Mouse (Mus musculus): ENCODE measurements around the gene Pard3b.

Gene Pard3b

DNA sequence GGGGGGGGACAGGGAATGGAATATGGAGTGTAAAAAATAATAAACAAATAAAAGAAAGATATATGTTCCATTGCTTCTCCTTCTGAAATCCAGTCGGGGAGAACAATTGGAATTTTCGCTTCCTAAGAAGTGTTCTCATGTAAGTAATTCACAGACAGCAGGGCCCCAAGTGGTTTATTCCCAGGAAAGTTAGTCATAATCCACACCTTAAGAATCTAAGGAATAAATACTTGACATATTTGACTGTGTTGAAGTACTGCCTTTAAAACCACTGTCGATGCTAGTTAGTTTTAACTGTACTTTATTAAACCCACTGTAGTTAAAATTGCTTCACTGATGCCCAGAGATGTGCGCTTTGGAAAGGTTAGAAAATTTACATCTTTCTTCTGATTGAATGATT, 442.5 kb downstream of the Pard3b start:
- no peak for DNase-seq (ENCODE audit: low spot score)

DNA sequence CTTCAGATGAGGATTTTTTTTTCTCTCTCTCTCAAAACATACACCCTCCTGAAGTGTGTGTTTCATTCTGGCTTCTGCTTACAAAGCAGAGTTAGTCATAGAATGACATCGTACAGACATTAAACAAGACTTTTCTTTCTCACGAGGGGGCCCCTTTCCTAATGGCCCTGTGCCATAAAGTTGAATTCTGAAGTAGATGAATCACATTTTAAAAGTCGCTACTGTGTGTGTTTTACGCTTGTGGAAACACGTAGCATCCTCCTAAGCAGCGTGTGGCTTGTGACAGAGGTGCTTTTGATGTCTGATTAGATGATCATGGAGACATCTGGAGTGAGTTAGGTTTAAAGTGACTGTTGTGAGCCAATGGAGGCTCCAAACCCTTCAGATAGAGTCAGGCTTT, 447.4 kb downstream of the Pard3b start:
- DNase-seq (ENCODE audit: low spot score), result peak; percentile 69

DNA sequence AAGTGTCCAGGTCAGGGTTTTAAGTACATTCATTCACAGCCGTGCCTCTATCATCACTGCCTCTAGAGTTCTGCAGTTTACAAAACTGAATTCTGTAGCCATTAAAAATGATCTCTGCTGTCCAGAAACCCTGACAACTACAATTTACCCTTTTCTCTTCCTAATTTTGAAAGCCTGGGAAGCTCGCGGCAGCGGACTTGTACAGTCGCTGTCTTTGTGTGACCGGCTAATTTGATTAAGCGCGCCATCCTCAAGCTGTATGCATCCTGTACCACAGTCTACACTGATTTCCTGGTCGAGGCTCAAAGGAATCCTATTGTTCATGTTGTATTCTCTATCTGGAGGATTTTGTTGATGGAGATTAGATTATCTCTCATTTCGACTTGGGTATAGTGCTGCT, 448.8 kb downstream of the Pard3b start:
- DNase-seq (ENCODE audit: low spot score), result peak; percentile 50

DNA sequence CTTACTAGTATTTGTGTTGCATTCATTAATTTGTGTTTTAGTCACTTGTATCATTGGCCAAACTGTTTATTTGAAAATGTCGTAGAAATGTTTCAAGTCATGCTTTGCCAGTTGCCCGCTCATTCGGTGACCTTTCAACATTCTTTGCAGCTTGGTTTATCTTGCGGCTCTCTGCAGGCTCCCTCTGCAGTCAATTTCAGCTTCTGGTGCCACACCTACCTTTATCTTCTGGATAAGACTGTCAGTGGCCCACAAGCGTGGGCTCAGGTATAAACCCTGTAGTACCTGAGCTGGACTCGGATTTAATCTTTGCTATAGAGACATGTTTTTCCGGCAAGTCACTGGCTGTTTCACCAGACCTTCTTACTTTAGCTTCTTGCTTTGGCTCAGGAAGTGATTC, 456.3 kb downstream of the Pard3b start:
- no peak for DNase-seq (ENCODE audit: low spot score)

DNA sequence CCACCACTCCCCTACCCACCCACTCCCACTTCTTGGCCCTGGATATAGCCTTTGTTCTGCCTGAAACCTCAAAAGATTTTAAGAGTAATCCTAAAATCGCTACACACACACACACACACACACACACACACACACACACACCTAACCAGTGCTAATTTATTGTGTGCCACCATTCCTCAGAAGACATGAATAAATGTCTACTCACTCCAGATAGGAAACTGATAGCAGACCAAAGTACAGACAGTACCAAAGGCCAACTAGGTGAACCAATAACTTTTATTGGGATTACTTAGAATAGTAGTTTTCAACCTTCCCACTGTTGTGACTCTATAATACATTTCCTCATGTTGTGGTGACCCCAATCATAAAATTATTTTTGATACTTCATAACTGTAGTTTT, 483.8 kb downstream of the Pard3b start:
- no peak for DNase-seq (ENCODE audit: low spot score)

DNA sequence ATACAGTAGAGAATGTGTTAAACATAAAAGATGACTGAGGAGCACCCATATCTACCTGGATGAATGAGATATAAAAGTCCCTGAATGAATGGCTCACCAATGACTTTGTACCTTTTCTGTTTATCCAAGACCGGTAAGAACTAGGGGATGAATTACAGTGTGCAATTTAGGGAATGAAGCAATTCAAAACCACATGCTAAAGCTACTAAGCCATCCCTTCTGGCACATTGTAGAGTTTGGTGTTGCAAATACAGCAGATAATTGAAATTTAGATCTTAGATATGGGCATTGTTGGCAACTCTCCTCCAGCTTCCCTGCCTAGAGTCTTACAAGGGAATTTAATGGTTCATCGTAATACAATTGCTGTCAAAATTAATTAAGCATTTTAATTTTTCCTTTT, 490.6 kb downstream of the Pard3b start:
- DNase-seq (ENCODE audit: low spot score), result no peak

DNA sequence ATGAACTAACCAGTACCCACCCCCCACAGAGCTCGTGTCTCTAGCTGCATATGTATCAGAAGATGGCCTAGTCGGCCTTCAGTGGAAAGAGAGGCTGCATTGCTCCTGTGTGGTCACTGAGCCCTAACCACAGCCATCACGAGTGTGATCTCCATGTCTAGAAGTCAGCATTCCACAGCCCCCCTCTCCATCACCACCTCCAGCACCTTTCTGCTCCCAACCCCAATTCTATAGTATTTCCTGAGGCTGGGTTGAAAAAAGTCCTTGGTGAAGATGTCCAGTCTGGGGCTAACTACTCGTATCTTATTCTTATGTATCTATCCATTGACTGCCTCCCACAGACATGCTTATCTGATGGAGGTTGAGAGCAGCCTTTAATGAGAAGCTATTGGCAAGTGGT, 509.5 kb downstream of the Pard3b start:
- no peak for DNase-seq (ENCODE audit: low spot score)

DNA sequence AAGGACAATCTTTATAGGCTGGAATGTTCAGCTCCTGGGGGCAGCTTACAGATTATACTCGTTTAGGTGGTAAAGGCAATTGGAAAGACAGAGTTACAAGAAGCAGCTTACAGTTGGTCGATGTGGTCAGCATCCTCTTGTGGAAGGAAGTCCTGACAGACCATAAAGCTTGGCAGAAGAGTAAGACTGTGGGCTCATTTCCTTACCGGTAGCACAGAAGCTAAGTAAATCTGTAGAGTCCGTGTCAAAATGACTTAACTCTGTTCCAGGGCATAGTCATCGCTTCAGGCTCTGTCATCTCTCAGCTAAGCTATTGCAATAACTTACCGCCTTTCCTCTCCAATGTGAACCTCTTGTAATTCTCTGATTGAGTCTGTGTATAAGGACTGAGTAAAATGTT, 510.2 kb downstream of the Pard3b start:
- DNase-seq (ENCODE audit: low spot score), result no peak

DNA sequence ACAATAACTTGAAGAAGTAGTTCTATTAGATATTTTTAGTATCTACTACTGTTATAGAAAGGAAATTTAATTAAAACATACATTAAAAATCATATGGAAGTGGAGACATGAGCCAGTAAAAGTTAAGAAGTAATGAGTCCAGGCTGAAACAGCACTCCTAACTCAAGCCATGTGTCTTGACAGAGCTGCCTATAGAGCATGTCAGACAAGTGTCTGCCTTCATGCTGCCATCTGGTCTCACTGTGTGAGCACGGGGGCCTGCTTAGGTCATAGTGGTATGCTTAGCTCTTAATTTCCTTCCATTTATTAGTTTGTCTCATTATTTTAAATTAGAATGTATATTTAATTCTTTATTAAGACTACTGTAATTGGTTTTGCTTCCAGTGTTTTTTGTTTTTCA, 517.3 kb downstream of the Pard3b start:
- peak; percentile 67 for DNase-seq (ENCODE audit: low spot score)

DNA sequence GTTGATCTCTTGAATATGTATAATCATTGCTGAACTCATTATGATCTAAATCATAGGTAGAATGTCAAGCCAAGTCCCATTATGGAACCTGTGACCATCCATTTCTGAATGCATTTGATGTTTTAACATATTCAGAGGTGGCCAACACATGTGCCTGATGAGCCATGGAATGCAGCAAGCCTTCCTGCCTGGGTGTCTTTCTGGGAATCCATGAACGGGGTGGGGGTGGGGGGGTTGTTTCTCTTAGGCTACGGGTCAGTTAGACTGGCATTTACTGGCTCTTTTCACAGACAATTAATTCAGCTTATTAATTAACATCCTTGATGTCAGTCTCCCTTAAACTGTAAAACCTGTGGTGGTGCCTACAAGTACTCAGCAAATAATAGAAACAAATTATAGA, 521.0 kb downstream of the Pard3b start:
- no peak for DNase-seq (ENCODE audit: low spot score)

DNA sequence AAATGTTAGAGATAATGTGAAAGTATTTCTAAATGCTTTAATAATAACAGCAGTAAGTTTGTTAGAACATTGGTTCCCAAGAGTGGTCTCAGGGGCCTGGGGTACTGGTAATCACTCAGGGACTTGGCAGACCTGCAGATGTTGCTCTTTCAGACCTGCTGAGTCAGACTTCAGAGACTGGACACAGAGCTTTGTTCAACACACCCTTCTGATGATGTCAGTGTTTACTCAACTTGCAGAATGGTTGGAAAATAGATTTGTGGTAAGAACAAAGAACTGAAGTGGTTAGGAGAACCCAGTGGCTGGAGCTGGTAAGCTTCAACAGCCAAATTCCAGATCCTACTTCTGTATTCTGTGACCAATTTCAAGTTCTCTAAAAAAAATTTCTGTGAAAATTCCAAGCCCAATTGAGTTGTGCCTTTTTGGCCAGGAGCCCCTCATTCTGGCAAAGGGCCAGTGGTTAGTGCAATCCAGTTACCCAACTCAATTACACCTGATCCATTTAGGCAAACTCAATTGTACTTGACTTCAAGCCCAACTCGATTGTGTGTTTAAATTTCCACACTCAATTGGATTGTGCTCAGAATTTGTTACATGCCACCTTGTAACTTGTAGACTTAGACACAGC, 536.5 kb downstream of the Pard3b start:
- DNase-seq (ENCODE audit: low spot score), result no peak

DNA sequence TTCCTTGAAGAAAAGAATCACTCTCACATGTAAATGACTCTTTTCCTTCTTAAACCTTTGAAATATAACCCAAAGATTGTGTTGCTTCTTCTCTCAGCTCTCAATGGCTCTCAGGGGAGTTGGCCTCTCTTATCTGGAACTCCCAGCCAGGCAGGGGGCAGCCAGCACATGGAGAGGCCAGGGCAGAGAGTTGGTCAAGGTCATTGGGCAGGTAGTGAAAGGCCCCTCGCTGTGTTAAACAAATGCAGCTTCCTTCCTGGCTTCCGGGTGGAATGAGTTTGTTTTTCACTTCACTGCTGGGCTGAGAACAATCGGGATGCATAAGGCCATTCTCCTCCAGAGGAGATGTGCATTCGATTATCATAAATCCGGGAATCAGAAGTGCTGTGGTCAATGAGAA, 543.0 kb downstream of the Pard3b start:
- DNase-seq (ENCODE audit: low spot score), result peak; percentile 63

DNA sequence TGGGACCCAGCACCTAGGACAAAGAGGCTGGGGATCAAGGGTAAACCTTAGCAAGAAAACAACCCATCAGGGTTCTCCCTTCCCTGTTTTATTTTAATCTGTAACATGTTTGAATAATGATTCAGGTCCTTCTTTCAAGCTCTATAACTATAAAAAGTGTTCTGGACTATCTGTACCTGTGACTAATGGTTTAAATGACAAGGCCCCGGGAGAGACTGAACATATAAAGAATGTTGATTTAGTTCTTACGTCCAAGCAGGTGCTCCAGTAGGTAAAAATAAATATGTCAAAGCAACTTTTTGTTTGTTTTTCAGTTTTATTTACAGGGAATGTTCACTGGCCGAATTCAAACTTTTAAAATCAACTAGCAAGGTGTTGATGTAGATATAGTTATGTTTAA, 544.0 kb downstream of the Pard3b start:
- DNase-seq (ENCODE audit: low spot score), result no peak

DNA sequence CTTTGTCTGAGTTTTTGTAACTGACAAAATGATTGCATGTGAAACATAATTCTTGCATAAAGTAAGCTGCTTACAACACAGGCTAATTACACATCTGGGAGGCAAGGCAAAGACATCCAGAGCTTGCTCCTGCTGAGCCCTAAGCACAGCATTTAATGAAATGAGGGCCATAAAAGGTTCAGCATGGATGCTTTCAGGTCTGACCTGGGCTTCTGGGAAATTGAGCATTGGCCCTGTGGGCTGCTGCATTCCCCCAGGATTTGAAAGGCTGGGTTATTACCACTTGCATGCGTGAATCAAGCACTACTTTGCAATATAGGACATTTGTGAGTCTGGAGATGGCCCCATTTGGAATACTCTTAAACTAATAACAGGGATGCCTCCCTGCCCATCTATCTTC, 552.2 kb downstream of the Pard3b start:
- DNase-seq (ENCODE audit: low spot score), result no peak

DNA sequence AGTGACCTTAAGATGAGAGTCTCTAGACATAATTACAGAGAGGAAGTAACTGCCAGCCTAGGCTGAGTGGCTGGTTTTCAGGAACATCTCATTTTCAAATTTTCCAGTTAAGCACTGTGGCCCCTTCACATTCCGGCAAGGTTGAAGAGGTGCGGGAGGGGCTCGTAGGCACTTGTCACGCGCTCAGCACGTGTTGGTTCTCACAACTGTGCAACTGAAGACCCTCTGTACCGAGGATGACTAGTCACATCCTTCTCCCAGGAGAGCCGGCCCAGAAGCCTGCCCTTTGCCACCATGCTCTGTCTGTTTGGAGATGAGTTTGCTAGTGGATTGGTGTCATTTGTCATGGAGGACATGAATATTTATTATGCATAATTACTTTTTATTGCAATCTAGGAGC, 558.9 kb downstream of the Pard3b start:
- DNase-seq (ENCODE audit: low spot score), result no peak

DNA sequence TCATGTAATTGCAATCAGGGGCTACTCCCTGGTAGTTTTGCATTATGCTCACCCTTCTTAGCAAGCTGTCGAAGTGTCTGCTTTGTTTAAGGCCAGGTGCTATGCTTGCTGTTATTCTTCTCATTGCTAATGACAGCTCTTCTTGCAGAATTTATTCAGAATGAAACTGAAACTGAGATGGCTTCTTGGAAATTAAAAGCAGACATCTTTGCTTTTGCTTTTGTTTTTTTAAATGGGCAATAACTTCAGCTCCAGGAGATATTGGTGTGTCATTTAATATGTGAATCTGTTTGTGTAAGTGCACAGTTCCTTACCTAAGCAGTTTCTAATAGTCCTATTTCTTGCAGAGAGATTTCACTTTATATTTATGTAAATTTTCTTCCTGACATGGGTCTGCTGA, 562.3 kb downstream of the Pard3b start:
- DNase-seq (ENCODE audit: low spot score), result no peak

DNA sequence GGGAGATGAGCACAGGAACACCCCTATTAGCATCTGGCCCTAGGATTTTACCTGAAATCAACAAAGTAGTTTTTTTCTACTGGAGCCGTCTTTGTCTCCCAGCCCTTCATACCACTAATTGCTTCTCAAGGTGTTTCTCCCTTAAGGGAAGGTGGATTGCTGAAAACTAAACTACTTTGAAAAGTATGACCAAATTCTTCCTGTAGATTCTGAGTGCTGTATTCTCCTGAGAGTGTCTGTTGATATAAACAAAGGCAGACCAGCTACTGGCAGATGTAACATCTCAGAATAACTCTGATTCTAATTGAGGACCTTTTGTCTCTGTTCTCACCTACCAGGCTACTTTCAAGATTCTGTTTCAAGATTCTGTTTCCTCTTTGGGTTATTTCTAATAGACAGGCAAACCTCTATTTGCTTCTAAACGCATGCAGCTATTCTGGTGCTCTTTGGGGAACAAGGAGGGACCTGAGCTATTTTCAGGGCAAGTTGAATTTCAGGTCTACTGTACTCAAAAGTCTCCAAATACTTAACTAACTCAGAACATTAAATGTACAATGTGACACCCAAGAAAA, 563.1 kb downstream of the Pard3b start:
- DNase-seq (ENCODE audit: low spot score), result no peak

DNA sequence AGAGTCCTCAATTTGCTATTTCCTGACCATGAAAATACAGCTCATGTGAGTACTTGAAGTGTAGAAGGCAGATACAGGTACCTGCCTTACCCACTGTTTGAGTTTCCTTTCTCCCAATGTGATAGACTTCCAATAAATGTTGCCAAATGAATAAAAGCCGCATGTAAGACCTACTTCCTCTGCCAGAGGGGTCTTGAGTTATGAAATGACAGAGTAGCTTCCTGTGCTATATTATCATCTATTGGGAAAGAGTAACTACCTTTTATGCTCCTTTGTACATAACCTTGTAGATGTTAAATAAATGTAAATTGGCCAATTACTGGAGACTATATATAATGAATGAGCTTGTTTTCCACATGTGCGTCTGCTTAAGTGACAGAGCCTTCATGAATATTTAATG, 574.7 kb downstream of the Pard3b start:
- DNase-seq (ENCODE audit: low spot score), result no peak

DNA sequence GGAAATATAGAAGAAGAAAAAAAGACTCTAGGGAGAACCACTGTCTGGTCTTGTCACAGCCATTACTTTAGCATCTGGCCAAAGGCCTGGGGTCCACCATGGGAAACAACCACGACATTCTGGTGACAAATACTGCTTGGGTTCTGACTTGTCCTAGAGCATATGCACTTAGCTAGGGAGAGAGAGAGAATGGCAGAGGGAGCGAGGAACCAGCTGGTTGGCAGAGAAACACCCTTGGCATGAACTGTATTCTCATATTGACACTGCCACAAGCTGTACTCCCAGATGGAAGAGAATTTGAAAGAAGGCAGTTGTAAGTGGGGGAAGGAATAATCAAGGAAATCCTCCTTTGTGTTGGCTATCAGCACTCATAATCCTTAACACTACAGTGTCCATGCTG, 577.2 kb downstream of the Pard3b start:
- no peak for DNase-seq (ENCODE audit: low spot score)

DNA sequence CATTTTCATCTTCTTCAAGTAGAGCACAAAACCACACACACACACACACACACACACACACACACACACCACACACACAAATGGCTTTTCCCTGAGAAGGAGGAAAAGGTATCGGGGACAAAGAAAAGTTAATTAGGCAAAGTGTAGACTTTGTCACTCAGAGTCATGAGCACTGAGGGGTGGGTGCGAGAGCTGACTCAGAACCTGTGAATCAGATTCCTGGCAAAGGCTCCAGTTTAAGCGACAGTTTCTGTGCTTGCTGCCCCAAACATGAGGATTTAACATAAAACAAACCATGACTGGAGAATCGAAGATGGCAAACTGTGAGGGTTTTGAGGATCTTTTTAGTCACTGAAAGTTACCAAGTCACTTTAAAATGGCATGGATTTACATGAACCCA, 577.9 kb downstream of the Pard3b start:
- DNase-seq (ENCODE audit: low spot score), result no peak

DNA sequence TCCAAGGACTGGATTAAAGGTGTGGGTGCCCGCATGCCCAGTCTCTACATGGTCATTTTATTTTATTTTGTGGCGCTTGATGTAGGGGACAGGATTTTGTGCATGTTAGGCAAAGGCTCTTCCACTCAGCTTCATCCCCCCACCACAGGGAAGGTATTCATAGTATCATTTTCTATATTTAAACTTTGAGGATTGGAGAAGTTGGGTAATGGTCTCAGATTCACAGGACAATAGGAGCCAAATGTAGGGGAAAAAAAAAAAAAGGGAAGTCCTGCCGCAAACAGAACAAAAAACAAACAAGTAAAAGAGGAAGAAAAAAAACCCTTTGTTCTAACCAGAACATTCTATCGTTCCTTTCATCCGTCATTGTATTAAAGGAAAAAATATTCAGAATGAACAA, 590.5 kb downstream of the Pard3b start:
- DNase-seq (ENCODE audit: low spot score), result no peak

DNA sequence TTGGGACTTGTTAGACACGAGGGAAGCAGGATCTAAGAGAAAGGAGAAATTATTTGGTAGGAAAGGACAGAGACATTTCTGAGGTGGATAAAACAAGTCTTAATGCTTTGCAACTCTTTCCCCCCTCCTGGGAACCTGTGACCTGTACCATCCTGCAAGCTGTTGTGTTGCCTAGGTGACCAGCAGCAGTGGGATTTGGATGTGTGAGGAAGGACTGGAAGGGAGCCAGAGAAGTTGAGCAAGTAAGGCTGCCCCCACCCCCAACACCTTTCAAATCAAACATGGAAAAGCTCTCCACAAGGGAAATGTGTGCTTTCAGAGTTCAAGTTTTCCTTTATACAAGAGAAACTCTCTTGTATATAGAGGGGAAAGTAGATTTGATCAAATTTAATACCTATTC, 595.4 kb downstream of the Pard3b start:
- peak; percentile 21 for DNase-seq (ENCODE audit: low spot score)

DNA sequence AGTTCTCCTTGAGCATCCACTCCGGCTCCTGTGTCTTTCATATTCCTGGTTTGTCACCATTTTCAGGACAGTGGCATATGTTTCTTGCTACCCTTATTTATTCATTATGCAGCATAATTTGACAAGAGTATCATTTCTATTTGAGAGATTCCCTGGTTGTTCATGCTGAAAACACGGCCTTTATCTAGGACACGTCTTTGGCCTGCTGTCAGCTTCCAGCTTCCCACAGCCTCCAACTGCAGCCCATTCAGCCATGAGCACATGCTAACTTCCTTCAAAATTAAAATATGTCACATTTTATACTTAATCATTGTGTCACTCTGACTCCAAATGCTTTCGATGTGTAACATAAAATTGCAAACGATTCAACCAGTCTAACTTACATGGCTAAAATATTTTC, 596.5 kb downstream of the Pard3b start:
- no peak for DNase-seq (ENCODE audit: low spot score)

DNA sequence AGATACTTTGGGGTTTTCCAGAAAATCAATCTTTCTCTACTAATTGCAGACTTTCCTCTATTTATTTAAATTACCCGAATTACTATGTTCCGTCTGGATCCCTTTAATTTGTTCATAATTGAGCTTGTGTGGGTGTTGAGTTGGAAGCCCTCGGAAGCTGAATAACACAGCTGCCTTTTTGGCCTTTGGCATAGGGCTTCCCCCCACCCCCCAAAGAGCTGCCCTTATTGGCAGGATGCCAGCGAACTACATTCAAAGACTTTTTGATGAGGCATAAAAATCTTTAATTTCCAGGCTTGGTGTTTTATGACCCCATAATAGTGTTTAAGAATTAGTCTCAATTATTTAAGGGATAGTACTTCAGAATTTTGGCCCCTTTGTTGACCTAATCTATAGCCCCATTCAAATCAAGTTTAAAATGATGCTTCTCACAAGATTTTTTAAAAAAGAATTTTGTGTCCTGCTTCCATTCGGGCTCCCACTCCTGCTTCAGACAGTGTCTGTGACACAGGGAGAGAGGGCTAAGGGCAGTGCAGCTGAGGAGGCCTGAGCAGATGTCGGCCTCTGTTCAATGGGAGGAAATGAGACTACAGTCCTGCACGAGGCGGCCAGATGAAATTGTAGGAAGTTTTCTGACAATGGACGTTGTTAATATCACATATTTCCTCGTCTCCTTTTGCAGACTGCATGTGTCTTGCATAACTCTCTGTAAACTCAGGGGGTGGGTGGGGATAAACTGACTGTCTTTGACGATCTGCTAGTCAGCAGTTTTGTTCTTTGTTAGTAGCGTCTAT, 605.8 kb downstream of the Pard3b start:
- DNase-seq (ENCODE audit: low spot score), result peak; percentile 36

All from embryo, embryonic 10.5 days (tissue).